Mouse (Mus musculus): ENCODE measurements around the gene Mmp23. TPM values are rescaled to one million over a fixed set of nuclear protein-coding genes. Genes with fewer than 3 reads are reported as not detected.

Mmp23 gene
- polyA plus RNA-seq (2015; fragmentation: Nextera tagmentation; extraction: Ambion mirVana), result 14.1 and 17.6 TPM in 2 replicates

GRCm38 (mm10) chr4:155653086-155653450 lies at the start of gene Mmp23:
TSS of gene Mmp23 (minus strand) at chr4:155653384.

GRCm38 (mm10) chr4:155694111-155694481 lies 40.9 kb upstream of the Mmp23 start, which contains the start of gene Fndc10:
TSS of gene Fndc10 (plus strand) at chr4:155694342.

GRCm38 (mm10) chr4:155668689-155669597 lies 15.8 kb upstream of the Mmp23 start, which contains the start of gene Mib2:
TSS of gene Mib2 (minus strand) at chr4:155669198.

DNA sequence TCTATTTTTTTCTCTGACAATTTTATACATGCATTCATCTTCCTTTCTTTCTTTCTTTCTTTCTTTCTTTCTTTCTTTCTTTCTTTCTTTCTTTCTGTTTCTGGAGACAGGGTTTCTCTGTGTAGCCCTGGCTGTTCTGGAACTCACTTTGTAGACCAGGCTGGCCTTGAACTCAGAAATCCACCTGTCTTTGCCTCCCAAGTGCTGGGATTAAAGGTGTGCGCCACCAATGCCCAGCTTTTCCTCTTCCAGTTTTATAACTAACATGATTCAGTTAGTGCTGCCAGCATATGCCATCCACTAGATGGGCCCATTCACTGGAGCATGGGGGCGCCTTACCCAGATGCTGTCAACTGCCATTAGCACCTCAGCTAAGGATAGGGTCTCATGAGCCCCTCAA lies 7.9 kb downstream of the Mmp23 start, which contains the start of gene Gm10563:
Gm10563 (minus strand) TSS at position 101 of the 400 bp plus-strand sequence.

GRCm38 (mm10) chr4:155624338-155625291 lies 28.6 kb downstream of the Mmp23 start, which contains the start of gene Cdk11b:
TSS of gene Cdk11b (plus strand) at chr4:155624854.

GRCm38 (mm10) chr4:155601091-155601996 lies 51.8 kb downstream of the Mmp23 start, which contains the start of gene Slc35e2:
TSS of gene Slc35e2 (plus strand) at chr4:155601416.

Other genes starting within 250 kb of the Mmp23 start
- 5.1 and 5.9 TPM in 2 replicates for gene Cfap74, start 244.2 kb downstream of the Mmp23 start, polyA plus RNA-seq (2015; fragmentation: Nextera tagmentation; extraction: Ambion mirVana)
- 0.45 and 1.1 TPM in 2 replicates for gene Tmem52, start 184.3 kb downstream of the Mmp23 start, polyA plus RNA-seq (2015; fragmentation: Nextera tagmentation; extraction: Ambion mirVana)
- 1,042 and 1,084 TPM in 2 replicates for gene Gnb1, start 162.0 kb downstream of the Mmp23 start, polyA plus RNA-seq (2015; fragmentation: Nextera tagmentation; extraction: Ambion mirVana)
- gene Nadk, start 91.0 kb downstream of the Mmp23 start, polyA plus RNA-seq (2015; fragmentation: Nextera tagmentation; extraction: Ambion mirVana), result 56.6 and 58.5 TPM in 2 replicates
- 11.4 and 12.9 TPM in 2 replicates for gene Slc35e2, start 52.0 kb downstream of the Mmp23 start, polyA plus RNA-seq (2015; fragmentation: Nextera tagmentation; extraction: Ambion mirVana)
- gene Cdk11b, start 28.5 kb downstream of the Mmp23 start, polyA plus RNA-seq (2015; fragmentation: Nextera tagmentation; extraction: Ambion mirVana), result 58.3 and 62.0 TPM in 2 replicates
- gene Gm10563, start 8.0 kb downstream of the Mmp23 start, polyA plus RNA-seq (2015; fragmentation: Nextera tagmentation; extraction: Ambion mirVana), result not detected in 2 replicates
- gene Mib2, start 15.8 kb upstream of the Mmp23 start, polyA plus RNA-seq (2015; fragmentation: Nextera tagmentation; extraction: Ambion mirVana), result 47.2 and 56.0 TPM in 2 replicates
- gene Fndc10, start 41.0 kb upstream of the Mmp23 start, polyA plus RNA-seq (2015; fragmentation: Nextera tagmentation; extraction: Ambion mirVana), result 35.0 and 37.4 TPM in 2 replicates
- gene Ssu72, start 51.4 kb upstream of the Mmp23 start, polyA plus RNA-seq (2015; fragmentation: Nextera tagmentation; extraction: Ambion mirVana), result 168 and 177 TPM in 2 replicates
- gene Tmem240, start 81.4 kb upstream of the Mmp23 start, polyA plus RNA-seq (2015; fragmentation: Nextera tagmentation; extraction: Ambion mirVana), result 44.7 and 52.1 TPM in 2 replicates
- gene Atad3a, start 107.7 kb upstream of the Mmp23 start, polyA plus RNA-seq (2015; fragmentation: Nextera tagmentation; extraction: Ambion mirVana), result 68.6 and 78.0 TPM in 2 replicates
- gene Vwa1, start 121.3 kb upstream of the Mmp23 start, polyA plus RNA-seq (2015; fragmentation: Nextera tagmentation; extraction: Ambion mirVana), result 32.3 and 34.3 TPM in 2 replicates
- gene Tmem88b, start 132.5 kb upstream of the Mmp23 start, polyA plus RNA-seq (2015; fragmentation: Nextera tagmentation; extraction: Ambion mirVana), result 1.4 and 2.4 TPM in 2 replicates
- gene Ankrd65, start 137.1 kb upstream of the Mmp23 start, polyA plus RNA-seq (2015; fragmentation: Nextera tagmentation; extraction: Ambion mirVana), result not detected in 2 replicates
- gene Mrpl20, start 149.5 kb upstream of the Mmp23 start, polyA plus RNA-seq (2015; fragmentation: Nextera tagmentation; extraction: Ambion mirVana), result 309 and 322 TPM in 2 replicates
- gene Ccnl2, start 159.1 kb upstream of the Mmp23 start, polyA plus RNA-seq (2015; fragmentation: Nextera tagmentation; extraction: Ambion mirVana), result 81.5 and 90.5 TPM in 2 replicates
- gene Aurkaip1, start 177.9 kb upstream of the Mmp23 start, polyA plus RNA-seq (2015; fragmentation: Nextera tagmentation; extraction: Ambion mirVana), result 162 and 166 TPM in 2 replicates
- 42.9 and 43.1 TPM in 2 replicates for gene Mxra8, start 186.3 kb upstream of the Mmp23 start, polyA plus RNA-seq (2015; fragmentation: Nextera tagmentation; extraction: Ambion mirVana)
- gene Dvl1, start 194.0 kb upstream of the Mmp23 start, polyA plus RNA-seq (2015; fragmentation: Nextera tagmentation; extraction: Ambion mirVana), result 30.4 and 32.0 TPM in 2 replicates
- gene Tas1r3, start 210.0 kb upstream of the Mmp23 start, polyA plus RNA-seq (2015; fragmentation: Nextera tagmentation; extraction: Ambion mirVana), result 0.21 and 0.23 TPM in 2 replicates
- gene Cptp, start 216.1 kb upstream of the Mmp23 start, polyA plus RNA-seq (2015; fragmentation: Nextera tagmentation; extraction: Ambion mirVana), result 26.1 and 30.4 TPM in 2 replicates
- 45.7 and 52.0 TPM in 2 replicates for gene Ints11, start 216.2 kb upstream of the Mmp23 start, polyA plus RNA-seq (2015; fragmentation: Nextera tagmentation; extraction: Ambion mirVana)
- 59.1 and 69.2 TPM in 2 replicates for gene Pusl1, start 238.4 kb upstream of the Mmp23 start, polyA plus RNA-seq (2015; fragmentation: Nextera tagmentation; extraction: Ambion mirVana)
- gene Acap3, start 238.4 kb upstream of the Mmp23 start, polyA plus RNA-seq (2015; fragmentation: Nextera tagmentation; extraction: Ambion mirVana), result 41.3 and 47.0 TPM in 2 replicates

Data from neural tube, postnatal 0 days (tissue).